Mouse (Mus musculus) midbrain, embryonic 13.5 days (tissue): ENCODE measurements at regions not wholly inside any gene's neighbourhood (a gene's known extent, or its start where the extent isn't known, plus 50 kb on each side); places are given as distances from the start of the nearest gene placed in this dataset.
A peak's percentile ranks its signal among the peaks of the same experiment; 100 is the strongest.

ENCODE experiments used
- ATAC-seq: fragments of 200-750 bp; cut with Nextera tagmentation; 2 replicates; pipeline ENCODE4 v1.8.0; 2017; ENCODE audit warnings: mild to moderate bottlenecking, moderate TSS enrichment, moderate library complexity
- H3K27ac ChIP-seq: fragments of 300-500 bp; sonication (generic); 2 replicates; pipeline ENCODE4 v1.5.1; 2015; ENCODE audit warnings: inconsistent platforms, mild to moderate bottlenecking, moderate library complexity
- H3K27me3 ChIP-seq: fragments of 300-500 bp; sonication (generic); 2 replicates; pipeline ENCODE4 v1.6.1; 2015; ENCODE audit warnings: mild to moderate bottlenecking, inconsistent platforms
- H3K36me3 ChIP-seq: fragments of 300-500 bp; sonication (generic); 2 replicates; pipeline ENCODE4 v1.6.1; 2015; ENCODE audit warnings: mild to moderate bottlenecking, inconsistent platforms
- H3K4me1 ChIP-seq: fragments of 300-500 bp; sonication (generic); replicated peaks from 2 replicates; pipeline ENCODE4 v1.6.1; 2015; ENCODE audit warnings: inconsistent platforms
- H3K4me2 ChIP-seq: fragments of 300-500 bp; sonication (generic); replicated peaks from 2 replicates; pipeline ENCODE4 v1.6.1; 2015; ENCODE audit warnings: moderate library complexity, mild to moderate bottlenecking, inconsistent platforms
- H3K4me3 ChIP-seq: fragments of 300-500 bp; sonication (generic); replicated peaks from 2 replicates; pipeline ENCODE4 v1.5.1; 2015; ENCODE audit warnings: mild to moderate bottlenecking, inconsistent platforms
- H3K9ac ChIP-seq: fragments of 300-500 bp; sonication (generic); replicated peaks from 2 replicates; pipeline ENCODE4 v1.6.1; 2015; ENCODE audit warnings: mild to moderate bottlenecking, inconsistent platforms
- H3K9me3 ChIP-seq: fragments of 300-500 bp; sonication (generic); 2 replicates; pipeline ENCODE4 v1.6.1; 2016; ENCODE audit warnings: mild to moderate bottlenecking, inconsistent platforms
- WGBS: fragments of 180-500 bp; shearing (Covaris S2); methylation state at CpG from one replicate; pipeline ENCODE4 v1.1.7; 2015; 5-methylcytosine and 5-hydroxymethylcytosine counted together

DNA sequence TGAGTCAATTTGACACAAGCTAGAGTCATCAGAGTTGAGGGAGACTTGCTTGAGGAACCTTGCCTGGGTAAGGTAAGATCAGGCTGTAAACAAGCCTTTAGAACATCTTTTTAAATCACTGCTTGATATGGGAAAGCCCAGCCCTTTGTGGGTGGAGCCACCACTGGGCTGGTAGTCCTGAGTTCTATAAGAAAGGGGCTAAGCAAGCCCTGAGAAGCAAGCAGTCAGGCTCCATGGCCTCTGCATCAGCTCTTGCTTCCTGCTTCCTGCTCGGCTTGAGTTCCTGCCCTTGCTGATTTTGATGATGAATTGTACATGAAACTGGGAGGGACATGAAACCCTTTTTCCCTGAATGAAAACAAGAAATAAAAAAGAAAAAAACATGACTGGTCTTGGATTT, 496.4 kb upstream of the Cdh11 start:
- Histone ChIP-seq H3K4me1 (no peaks in the 10 kb centered on the region), H3K9me3 (no peaks in the 10 kb centered on the region), H3K27ac (no peak overlapping the region), H3K4me2 (no peak overlapping the region), H3K4me3 (no peak overlapping the region), H3K36me3 (no peaks in the 10 kb centered on the region), H3K9ac (no peak overlapping the region), H3K27me3 (no peaks in the 10 kb centered on the region)
- 55% methylated on average over 1 of the region's 1 CpGs for WGBS
- ATAC-seq = no peak

DNA sequence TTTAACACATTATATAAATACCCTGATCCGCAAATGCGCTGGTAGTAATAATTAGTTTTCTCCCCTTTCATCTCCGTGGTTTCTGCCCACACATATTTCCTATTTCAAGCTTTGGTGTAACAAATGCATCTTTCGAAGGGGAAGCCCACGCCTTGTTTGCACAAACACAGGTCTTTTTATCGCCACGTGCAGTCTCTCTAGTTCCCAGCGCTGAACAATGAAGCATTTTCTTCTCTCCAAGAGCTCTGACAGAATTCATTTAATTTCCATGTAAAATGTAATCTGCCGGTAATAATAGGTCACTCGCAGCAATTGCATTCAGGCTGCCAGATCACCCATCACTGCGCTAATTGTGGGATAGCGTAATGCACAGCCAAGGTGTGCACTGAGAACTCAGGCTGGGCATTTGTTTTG, 503.1 kb upstream of the Cdh11 start:
- peaks cover 17% of the 10 kb centered on the region for H3K27me3 ChIP-seq
- H3K36me3 ChIP-seq = no peaks in the 10 kb centered on the region
- no peak overlapping the region for H3K4me3 ChIP-seq
- no peaks in the 10 kb centered on the region for H3K9me3 ChIP-seq
- H3K9ac ChIP-seq = no peak overlapping the region
- no peak for ATAC-seq
- H3K4me2 ChIP-seq = peak overlapping the region; percentile 19; the same call in 1 of the 2 replicates
- H3K27ac ChIP-seq = no peak overlapping the region
- 36% methylated on average over 12 of the region's 12 CpGs for WGBS
- H3K4me1 ChIP-seq = peaks cover 8% of the 10 kb centered on the region

DNA sequence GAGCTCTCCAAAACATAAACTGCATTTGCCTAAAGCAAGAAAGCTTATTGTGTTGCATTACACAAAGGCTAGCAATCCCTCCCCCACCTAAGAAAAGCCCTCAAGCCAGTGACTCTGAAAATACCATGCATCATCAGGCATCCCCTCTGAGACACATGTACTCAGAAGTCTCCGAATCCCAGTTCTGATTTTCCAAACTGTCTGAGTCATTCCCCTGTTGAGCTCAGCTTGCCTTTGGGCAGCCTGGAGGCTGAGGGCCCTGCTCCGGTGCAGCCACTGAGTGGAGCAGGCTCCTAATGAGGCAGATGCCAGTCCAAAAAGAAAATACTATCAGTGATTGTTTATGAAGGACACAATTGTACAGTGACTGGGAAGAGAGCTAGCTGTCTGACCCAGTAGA, 507.5 kb upstream of the Cdh11 start:
- WGBS = 50% methylated on average over 2 of the region's 2 CpGs
- H3K36me3 ChIP-seq = no peaks in the 10 kb centered on the region
- no peak overlapping the region for H3K4me2 ChIP-seq
- no peak overlapping the region for H3K27ac ChIP-seq
- H3K4me1 ChIP-seq = peaks cover 8% of the 10 kb centered on the region
- no peak overlapping the region for H3K9ac ChIP-seq
- H3K9me3 ChIP-seq = no peaks in the 10 kb centered on the region
- H3K4me3 ChIP-seq = no peak overlapping the region
- ATAC-seq = no peak
- peaks cover 17% of the 10 kb centered on the region for H3K27me3 ChIP-seq

DNA sequence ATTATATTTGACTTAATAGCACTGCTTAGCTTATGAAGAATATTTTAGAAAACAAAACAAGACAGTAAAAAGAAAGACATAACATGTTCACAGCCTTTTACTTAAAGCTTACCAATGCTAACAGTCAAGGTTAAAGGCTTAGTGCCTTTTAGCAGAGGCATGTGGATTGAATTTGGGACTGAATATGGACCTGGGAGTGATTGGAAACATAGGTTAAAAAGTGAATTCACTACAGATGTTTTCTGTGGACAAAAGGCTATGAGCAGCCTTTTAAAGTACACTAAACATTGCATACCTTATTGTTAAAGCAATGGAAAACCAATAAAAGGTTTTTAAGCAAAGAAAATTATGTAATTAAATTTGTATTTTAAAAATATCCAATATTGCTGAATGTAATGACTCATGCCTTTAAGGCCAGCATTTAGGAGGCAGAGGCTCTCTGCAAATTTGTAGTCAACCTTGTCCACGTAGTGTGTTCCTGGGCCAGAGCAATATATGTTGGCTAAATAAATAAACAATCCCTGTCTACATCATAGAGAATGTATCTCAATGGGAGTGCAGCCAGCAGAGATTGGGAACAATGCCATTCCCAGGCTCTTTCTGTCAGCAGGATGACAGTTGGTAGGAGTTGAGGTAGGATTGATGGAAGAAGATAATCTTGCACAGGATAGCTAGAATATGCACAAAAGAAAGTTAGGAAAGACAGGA, 521.2 kb upstream of the Cdh11 start:
- Histone ChIP-seq H3K4me3 (no peak overlapping the region), H3K27me3 (0 out of 2 replicates have a peak, but pooled peaks cover 3% of the 10 kb centered on the region), H3K9me3 (no peaks in the 10 kb centered on the region), H3K9ac (no peak overlapping the region), H3K4me2 (no peak overlapping the region), H3K36me3 (no peaks in the 10 kb centered on the region), H3K4me1 (no peaks in the 10 kb centered on the region), H3K27ac (no peak overlapping the region)
- 85% methylated on average over 1 of the region's 1 CpGs for WGBS
- ATAC-seq = no peak

DNA sequence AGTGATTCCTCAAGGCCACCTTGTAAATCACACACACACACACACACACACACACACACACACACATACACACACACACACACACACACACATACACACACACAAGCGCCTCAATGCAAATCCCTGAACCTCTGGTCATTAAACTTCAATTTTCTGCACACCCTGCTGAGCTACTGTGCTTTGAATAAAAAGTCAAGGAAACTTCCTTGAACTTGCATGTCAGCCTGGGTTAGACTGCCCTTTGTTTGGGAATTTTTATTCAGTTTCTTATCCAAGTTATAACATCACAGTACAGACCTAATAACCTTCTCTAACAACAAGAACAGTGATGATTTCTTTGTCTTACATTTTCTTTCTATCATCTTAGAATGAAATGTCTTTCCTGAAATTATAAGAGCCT, 528.1 kb upstream of the Cdh11 start:
- Histone ChIP-seq H3K27me3 (peaks cover 18% of the 10 kb centered on the region; the same call in 1 of the 2 replicates), H3K27ac (no peak overlapping the region), H3K36me3 (no peaks in the 10 kb centered on the region), H3K4me3 (no peak overlapping the region), H3K9me3 (no peaks in the 10 kb centered on the region; the same call in 1 of the 2 replicates), H3K9ac (no peak overlapping the region), H3K4me2 (no peak overlapping the region), H3K4me1 (peaks cover 10% of the 10 kb centered on the region)
- WGBS = 32% methylated on average over 1 of the region's 1 CpGs
- ATAC-seq = no peak

DNA sequence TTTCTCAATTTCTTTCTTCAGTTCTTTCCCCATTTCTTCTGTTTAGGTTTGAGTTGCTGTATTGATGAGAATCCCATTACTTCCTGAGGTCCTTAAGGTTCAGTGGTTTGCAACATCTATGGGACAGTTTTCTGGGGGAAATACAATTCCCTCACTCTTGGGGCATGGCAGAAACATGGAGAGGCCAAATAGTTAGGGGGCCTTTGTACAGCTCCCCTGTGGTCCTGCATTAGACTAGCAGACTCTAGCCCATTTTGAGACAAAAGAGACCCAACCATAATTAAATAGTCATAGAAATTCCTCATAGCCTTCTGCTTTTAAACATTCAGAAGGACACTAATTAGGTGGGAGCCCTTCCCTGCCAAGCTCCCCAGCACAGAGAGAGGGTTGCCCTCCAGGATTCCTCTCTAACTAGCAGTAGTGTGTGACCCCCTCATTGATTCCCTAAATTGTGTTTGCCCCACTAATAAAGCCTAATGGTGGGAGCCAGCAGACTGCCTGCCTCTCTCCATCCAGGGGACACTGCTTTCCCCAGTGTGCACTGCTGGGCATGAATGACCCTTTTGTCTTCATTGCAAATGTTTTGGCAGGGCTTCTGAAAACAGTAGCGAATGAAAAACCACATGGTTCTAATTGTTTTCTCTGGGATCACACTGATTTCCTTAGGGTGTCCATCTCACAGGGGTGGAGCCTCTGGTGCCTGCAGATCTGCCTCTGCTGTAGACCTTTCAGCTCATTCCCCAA, 529.0 kb upstream of the Cdh11 start:
- Histone ChIP-seq H3K27me3 (peaks cover 18% of the 10 kb centered on the region; the same call in 1 of the 2 replicates), H3K27ac (no peak overlapping the region), H3K9me3 (no peaks in the 10 kb centered on the region; the same call in 1 of the 2 replicates), H3K4me1 (peaks cover 10% of the 10 kb centered on the region), H3K36me3 (no peaks in the 10 kb centered on the region), H3K4me3 (no peak overlapping the region), H3K9ac (no peak overlapping the region), H3K4me2 (no peak overlapping the region)
- 0% methylated on average over 1 of the region's 1 CpGs for WGBS
- ATAC-seq = peak; percentile 98

DNA sequence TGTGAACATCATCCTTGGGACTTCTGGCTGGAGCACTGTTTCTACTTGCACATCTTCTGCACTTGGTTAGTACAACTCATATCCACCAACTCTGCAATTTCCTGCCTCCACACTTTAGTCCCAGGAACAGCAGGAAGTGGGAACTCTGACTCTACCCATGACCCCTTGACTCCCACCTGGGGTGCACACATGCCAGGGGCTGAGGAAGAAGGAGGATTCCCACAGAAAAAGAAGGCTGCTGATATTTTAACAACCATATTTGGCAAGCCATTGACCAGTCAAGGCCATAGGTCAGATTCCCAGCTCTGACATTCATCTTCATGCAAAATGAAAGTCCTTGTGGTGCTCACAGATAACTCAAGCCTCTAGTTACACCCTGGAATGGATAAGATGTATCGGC, 530.3 kb upstream of the Cdh11 start:
- H3K36me3 ChIP-seq = no peaks in the 10 kb centered on the region
- no peak overlapping the region for H3K9ac ChIP-seq
- no peaks in the 10 kb centered on the region; the same call in 1 of the 2 replicates for H3K9me3 ChIP-seq
- H3K4me2 ChIP-seq = no peak overlapping the region
- no peak overlapping the region for H3K4me3 ChIP-seq
- H3K4me1 ChIP-seq = peaks cover 10% of the 10 kb centered on the region
- H3K27ac ChIP-seq = no peak overlapping the region
- 93% methylated on average over 1 of the region's 1 CpGs for WGBS
- peaks cover 18% of the 10 kb centered on the region; the same call in 1 of the 2 replicates for H3K27me3 ChIP-seq
- ATAC-seq = no peak

DNA sequence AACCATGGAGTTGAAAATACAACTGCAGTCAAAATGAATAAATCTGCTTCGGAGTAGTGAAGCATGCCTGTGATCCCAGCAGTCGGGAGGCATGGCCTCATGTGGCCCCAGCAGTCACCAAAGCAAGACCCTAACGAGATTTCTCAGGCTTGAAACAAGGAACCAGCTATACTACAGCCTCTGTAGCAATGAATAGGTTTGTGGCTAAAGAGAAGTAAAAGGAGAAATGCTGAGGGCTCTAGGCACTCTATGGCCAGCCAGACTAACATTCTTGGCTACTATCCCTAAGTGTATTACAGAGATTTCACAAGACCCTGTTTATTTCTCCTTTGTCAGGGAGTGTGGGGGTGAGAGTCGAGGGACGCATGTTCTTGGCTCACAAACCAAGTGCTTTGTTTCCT, 531.2 kb upstream of the Cdh11 start:
- no peak for ATAC-seq
- no peak overlapping the region for H3K4me3 ChIP-seq
- peaks cover 15% of the 10 kb centered on the region; the same call in 1 of the 2 replicates for H3K27me3 ChIP-seq

DNA sequence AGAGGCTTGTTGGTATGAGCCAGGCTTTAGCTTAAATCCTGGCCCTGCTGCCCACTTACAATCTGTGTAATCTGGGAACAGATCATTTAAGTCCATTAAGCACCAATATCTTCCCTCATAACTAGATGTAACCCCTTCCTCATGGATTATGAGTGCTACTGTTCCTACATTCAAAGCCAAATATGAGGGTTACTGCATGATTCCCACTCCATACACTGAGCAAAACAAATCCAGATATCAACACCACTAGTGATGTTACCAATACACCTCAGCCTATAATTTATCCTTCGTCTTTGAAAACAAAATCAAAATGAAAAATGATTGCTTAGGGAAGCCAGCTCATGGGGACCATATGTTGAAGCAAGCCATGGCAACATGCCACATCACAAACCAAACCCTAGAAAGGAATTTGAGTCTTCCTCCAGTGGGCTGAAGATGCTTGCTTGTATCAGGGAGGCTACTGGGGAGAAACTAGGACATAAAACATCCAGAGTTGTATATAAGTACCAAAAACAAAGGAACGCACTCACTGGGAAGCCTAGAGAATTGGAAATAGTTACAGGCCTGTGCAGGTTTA, 531.8 kb upstream of the Cdh11 start:
- Histone ChIP-seq H3K27ac (no peak overlapping the region), H3K4me2 (no peak overlapping the region), H3K27me3 (peaks cover 13% of the 10 kb centered on the region; the same call in 1 of the 2 replicates), H3K4me3 (no peak overlapping the region), H3K9ac (no peak overlapping the region), H3K9me3 (no peaks in the 10 kb centered on the region; the same call in 1 of the 2 replicates), H3K4me1 (peaks cover 10% of the 10 kb centered on the region), H3K36me3 (no peaks in the 10 kb centered on the region)
- no peak for ATAC-seq
- WGBS = 90% methylated on average over 2 of the region's 2 CpGs

More for the DNA sequence above, 531.2 kb upstream of the Cdh11 start:
- no peak overlapping the region for H3K4me2 ChIP-seq
- H3K36me3 ChIP-seq = no peaks in the 10 kb centered on the region
- 48% methylated on average over 5 of the region's 5 CpGs for WGBS
- no peaks in the 10 kb centered on the region; the same call in 1 of the 2 replicates for H3K9me3 ChIP-seq
- peaks cover 10% of the 10 kb centered on the region for H3K4me1 ChIP-seq
- no peak overlapping the region for H3K27ac ChIP-seq
- no peak overlapping the region for H3K9ac ChIP-seq

DNA sequence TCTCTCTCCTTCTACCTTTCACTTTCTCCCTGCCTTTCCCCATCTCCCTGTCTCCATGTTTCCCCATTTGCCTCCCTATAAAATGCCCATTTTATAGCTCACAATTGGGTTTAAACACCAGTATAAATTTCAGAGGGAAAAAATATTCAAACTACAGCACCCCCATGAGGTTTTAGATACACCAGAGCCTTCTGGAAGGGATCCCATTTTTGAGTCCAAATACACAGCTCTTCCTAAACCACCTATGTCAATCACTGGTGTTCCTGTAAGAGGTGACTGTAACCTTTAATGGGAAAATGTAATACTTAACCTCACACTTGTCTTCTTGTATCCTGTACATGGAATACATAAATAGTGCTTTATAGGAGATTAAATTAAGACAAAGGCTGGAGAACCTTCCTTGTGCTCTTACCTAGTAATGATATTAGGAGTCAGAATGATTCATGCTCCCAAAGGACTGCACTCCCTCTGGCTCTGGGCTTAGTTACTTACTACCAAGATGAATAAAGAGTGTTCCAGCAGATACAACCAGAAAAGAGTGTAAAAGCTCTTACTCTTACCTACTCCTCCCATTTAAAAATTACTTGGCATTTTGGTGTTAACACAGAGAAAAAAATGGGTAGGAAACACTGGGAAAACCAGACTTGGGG, 538.7 kb upstream of the Cdh11 start:
- Histone ChIP-seq H3K4me1 (no peaks in the 10 kb centered on the region), H3K9ac (no peak overlapping the region), H3K27ac (no peak overlapping the region), H3K9me3 (no peaks in the 10 kb centered on the region), H3K27me3 (no peaks in the 10 kb centered on the region), H3K4me3 (no peak overlapping the region), H3K4me2 (no peak overlapping the region), H3K36me3 (no peaks in the 10 kb centered on the region)
- ATAC-seq = no peak

DNA sequence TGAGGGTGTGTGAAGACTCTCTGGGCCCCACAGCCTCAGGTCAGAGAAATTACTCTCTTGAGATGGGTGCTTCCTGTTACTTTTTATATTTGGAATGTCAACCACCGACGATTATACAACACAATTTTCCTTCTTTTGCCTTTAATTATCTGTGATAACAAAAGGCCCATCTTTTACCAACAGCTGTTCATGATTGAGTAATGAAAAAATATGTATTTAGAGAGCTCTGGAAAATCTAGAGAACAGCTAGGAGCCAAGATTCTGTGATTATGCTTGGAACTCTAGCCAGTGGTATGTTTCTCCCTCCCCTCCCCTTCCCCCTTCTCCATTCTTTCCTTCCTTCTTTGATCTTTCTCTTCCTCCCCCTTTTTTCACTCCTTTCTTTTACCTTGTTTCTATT, 546.0 kb upstream of the Cdh11 start:
- no peaks in the 10 kb centered on the region for H3K9me3 ChIP-seq
- WGBS = 86% methylated on average over 2 of the region's 2 CpGs
- no peak overlapping the region for H3K27ac ChIP-seq

DNA sequence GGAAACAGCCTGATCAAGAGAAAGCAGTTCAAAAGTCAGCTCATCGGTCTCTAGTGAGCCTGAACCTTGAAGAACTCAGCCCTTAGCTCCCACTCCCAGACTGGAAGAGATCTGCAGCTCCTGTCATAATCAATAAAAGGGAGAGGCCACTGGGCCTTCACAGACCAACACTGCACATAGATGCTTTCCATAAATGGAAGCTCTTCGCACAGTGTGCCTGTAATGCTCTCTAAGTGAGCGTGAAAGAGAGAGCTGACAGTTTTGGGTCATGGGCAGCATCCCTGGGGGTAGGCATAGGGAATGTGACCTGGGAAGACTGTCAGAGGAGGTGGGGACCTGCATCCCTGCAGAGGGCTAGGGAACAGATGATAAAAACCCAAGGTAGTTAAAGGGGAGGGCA, 551.9 kb upstream of the Cdh11 start:
- Histone ChIP-seq H3K9me3 (no peaks in the 10 kb centered on the region), H3K36me3 (no peaks in the 10 kb centered on the region), H3K27me3 (no peaks in the 10 kb centered on the region), H3K27ac (no peak overlapping the region), H3K4me2 (no peak overlapping the region), H3K4me3 (no peak overlapping the region), H3K9ac (no peak overlapping the region), H3K4me1 (no peaks in the 10 kb centered on the region)
- WGBS = 93% methylated on average over 3 of the region's 3 CpGs
- no peak for ATAC-seq

More for the DNA sequence above, 546.0 kb upstream of the Cdh11 start:
- Histone ChIP-seq H3K27me3 (no peaks in the 10 kb centered on the region), H3K4me1 (no peaks in the 10 kb centered on the region), H3K4me3 (no peak overlapping the region), H3K4me2 (no peak overlapping the region), H3K9ac (no peak overlapping the region), H3K36me3 (no peaks in the 10 kb centered on the region)
- no peak for ATAC-seq
